Mouse (Mus musculus): ENCODE measurements around the gene Rsph4a. TPM values are rescaled to one million over a fixed set of nuclear protein-coding genes. Genes with fewer than 3 reads are reported as not detected.

Rsph4a gene
- polyA plus RNA-seq, 1 experiment from 2014 or later: 0.98 TPM

- Histone ChIP-seq H3K4me1 (replicated peaks) (peaks cover 13% of the 10 kb centered on the region), H3K27me3 (ENCODE audit: insufficient read depth, poor library complexity, severe bottlenecking) (no peaks in the 10 kb centered on the region), H3K36me3 (peaks cover 15% of the 10 kb centered on the region), H3K4me3 (no peak overlapping the region), H3K27ac (no peak overlapping the region), H3K9me3 (no peaks in the 10 kb centered on the region)
- DNase-seq (ENCODE audit: low spot score): no peak
- 73% methylated on average over 3 of the region's 3 CpGs for WGBS
These were observed 47.6 kb downstream of the Rsph4a start for GRCm38 (mm10) chr10:33952509-33952908.

Other genes starting within 250 kb of the Rsph4a start
- gene Sult3a2, start 118.4 kb upstream of the Rsph4a start, polyA plus RNA-seq (2016; fragmentation: Nextera tagmentation; extraction: Ambion mirVana): not detected in 2 replicates
- gene Sult3a1, start 47.4 kb upstream of the Rsph4a start, polyA plus RNA-seq (2016; fragmentation: Nextera tagmentation; extraction: Ambion mirVana): not detected in 2 replicates
- gene Zup1, start 46.2 kb downstream of the Rsph4a start, polyA plus RNA-seq (2016; fragmentation: Nextera tagmentation; extraction: Ambion mirVana): 19.4 and 21.4 TPM in 2 replicates
- 126 and 143 TPM in 2 replicates for gene Rwdd1, start 114.5 kb downstream of the Rsph4a start, polyA plus RNA-seq (2016; fragmentation: Nextera tagmentation; extraction: Ambion mirVana)
- gene Trappc3l, start 132.5 kb downstream of the Rsph4a start, polyA plus RNA-seq (2016; fragmentation: Nextera tagmentation; extraction: Ambion mirVana): not detected in 2 replicates
- gene Calhm4, start 139.2 kb downstream of the Rsph4a start, polyA plus RNA-seq (2016; fragmentation: Nextera tagmentation; extraction: Ambion mirVana): not detected in 2 replicates
- 0.08 and 0.10 TPM in 2 replicates for gene Calhm5, start 191.4 kb downstream of the Rsph4a start, polyA plus RNA-seq (2016; fragmentation: Nextera tagmentation; extraction: Ambion mirVana)
- 0.24 and 0.54 TPM in 2 replicates for gene Calhm6, start 222.9 kb downstream of the Rsph4a start, polyA plus RNA-seq (2016; fragmentation: Nextera tagmentation; extraction: Ambion mirVana)